Mouse (Mus musculus) forebrain, embryonic 16.5 days (tissue): ENCODE results near the gene Exog. TPM values are rescaled to one million over a fixed set of nuclear protein-coding genes. Genes with fewer than 3 reads are reported as not detected.

Source experiments
- ATAC-seq: fragments of 200-750 bp; cut with Nextera tagmentation; 2 replicates; pipeline ENCODE4 v1.8.0; 2017; ENCODE audit warnings: mild to moderate bottlenecking, moderate library complexity
- H3K27ac ChIP-seq: fragments of 300-500 bp; sonication (generic); 2 replicates; pipeline ENCODE4 v1.5.1; 2014; ENCODE audit warnings: low read length, control low read depth
- H3K27me3 ChIP-seq: fragments of 300-500 bp; sonication (generic); replicated peaks from 2 replicates; pipeline ENCODE4 v1.6.1; 2014; ENCODE audit warnings: low read length; ENCODE audit not compliant: control insufficient read depth, insufficient read depth
- H3K36me3 ChIP-seq: fragments of 300-500 bp; sonication (generic); 2 replicates; pipeline ENCODE4 v1.6.1; 2014; ENCODE audit not compliant: control insufficient read depth, insufficient read depth
- H3K4me1 ChIP-seq: fragments of 300-500 bp; sonication (generic); replicated peaks from 2 replicates; pipeline ENCODE4 v1.6.1; 2014; ENCODE audit warnings: low read length; ENCODE audit not compliant: control insufficient read depth, insufficient read depth
- H3K4me2 ChIP-seq: fragments of 300-500 bp; sonication (generic); 2 replicates; pipeline ENCODE4 v1.6.1; 2014; ENCODE audit warnings: mild to moderate bottlenecking, low read length, control low read depth
- H3K4me3 ChIP-seq: fragments of 300-500 bp; sonication (generic); replicated peaks from 2 replicates; pipeline ENCODE4 v1.5.1; 2014; ENCODE audit warnings: mild to moderate bottlenecking, low read length, control low read depth
- H3K9ac ChIP-seq: fragments of 300-500 bp; sonication (generic); replicated peaks from 2 replicates; pipeline ENCODE4 v1.6.1; 2014; ENCODE audit warnings: low read depth, low read length, control low read depth
- H3K9me3 ChIP-seq: fragments of 300-500 bp; sonication (generic); 2 replicates; pipeline ENCODE4 v1.6.1; 2016; ENCODE audit warnings: low read length; ENCODE audit not compliant: control insufficient read depth
- WGBS: fragments of 180-500 bp; shearing (Covaris S2); extraction: QIAGEN DNeasy Blood & Tissue Kit; methylation state at CpG from one replicate; pipeline ENCODE4 v1.1.7; 2014; 5-methylcytosine and 5-hydroxymethylcytosine counted together
- polyA plus RNA-seq: library from polyadenylated mRNA; unstranded; fragments of >200 nt; fragmentation: Nextera tagmentation; extraction: Ambion mirVana; gene quantifications from 2 replicates; pipeline ENCODE4 v1.2.1, GENCODE M21; 2015

Gene Exog
- 60.7 and 66.1 TPM in 2 replicates for polyA plus RNA-seq

GRCm38 (mm10) chr9:119444738-119445429 is at the start of gene Exog:
Exog (plus strand) TSS chr9:119444943.
- H3K4me3 ChIP-seq: peak within 1 kb of the TSS; percentile 81
- ATAC-seq: peak; percentile 91
- H3K4me2 ChIP-seq: peak within 1 kb of the TSS; percentile 92
- H3K4me1 ChIP-seq: peaks cover 13% of the 10 kb centered on the region
- H3K27ac ChIP-seq: peak within 1 kb of the TSS; percentile 88
- peak within 1 kb of the TSS; percentile 88 for H3K9ac ChIP-seq
- no peaks in the 10 kb centered on the region for H3K27me3 ChIP-seq
- H3K9me3 ChIP-seq: no peaks in the 10 kb centered on the region
- WGBS: 0% methylated on average over 49 of the region's 52 CpGs
- H3K36me3 ChIP-seq: peaks cover 17% of the 10 kb centered on the region

- H3K4me2 ChIP-seq: peak overlapping the region; percentile 75
- H3K27me3 ChIP-seq: no peaks in the 10 kb centered on the region
- H3K4me1 ChIP-seq: peaks cover 35% of the 10 kb centered on the region
- no peaks in the 10 kb centered on the region for H3K36me3 ChIP-seq
- peak overlapping the region; percentile 98; the same call in 1 of the 2 replicates for H3K27ac ChIP-seq
- 3% methylated on average over 7 of the region's 7 CpGs for WGBS
- no peak for ATAC-seq
- peak overlapping the region; percentile 98 for H3K9ac ChIP-seq
- peak overlapping the region; percentile 92 for H3K4me3 ChIP-seq
- H3K9me3 ChIP-seq: no peaks in the 10 kb centered on the region
These were observed 43.4 kb upstream of the Exog start for GRCm38 (mm10) chr9:119401351-119401750.

GRCm38 (mm10) chr9:119401801-119402214 is 42.9 kb upstream of the Exog start, which contains the start of gene Acvr2b:
Acvr2b (plus strand) TSS chr9:119402118.
- no peaks in the 10 kb centered on the region for H3K27me3 ChIP-seq
- peak; percentile 96 for ATAC-seq
- peak within 1 kb of the TSS; percentile 75 for H3K4me2 ChIP-seq
- no peaks in the 10 kb centered on the region for H3K9me3 ChIP-seq
- WGBS: under 1% methylated on average over 29 of the region's 32 CpGs
- no peaks in the 10 kb centered on the region for H3K36me3 ChIP-seq
- H3K4me3 ChIP-seq: peak within 1 kb of the TSS; percentile 92
- peak within 1 kb of the TSS; percentile 98 for H3K27ac ChIP-seq
- peak within 1 kb of the TSS; percentile 98 for H3K9ac ChIP-seq
- peaks cover 37% of the 10 kb centered on the region for H3K4me1 ChIP-seq

- Histone ChIP-seq H3K4me1 (peaks cover 37% of the 10 kb centered on the region), H3K9me3 (no peaks in the 10 kb centered on the region), H3K36me3 (no peaks in the 10 kb centered on the region), H3K4me2 (peak overlapping the region; percentile 75), H3K4me3 (peak overlapping the region; percentile 92), H3K9ac (peak overlapping the region; percentile 98), H3K27ac (peak overlapping the region; percentile 98), H3K27me3 (no peaks in the 10 kb centered on the region)
- ATAC-seq: peak; percentile 68
- WGBS: under 1% methylated on average over 125 of the region's 127 CpGs
These were observed 42.2 kb upstream of the Exog start for GRCm38 (mm10) chr9:119402253-119403235.

- peaks cover 37% of the 10 kb centered on the region for H3K4me1 ChIP-seq
- H3K4me2 ChIP-seq: peak overlapping the region; percentile 75
- no peaks in the 10 kb centered on the region for H3K27me3 ChIP-seq
- under 1% methylated on average over 26 of the region's 26 CpGs for WGBS
- H3K4me3 ChIP-seq: peak overlapping the region; percentile 92
- no peaks in the 10 kb centered on the region for H3K9me3 ChIP-seq
- H3K27ac ChIP-seq: peak overlapping the region; percentile 98
- no peaks in the 10 kb centered on the region for H3K36me3 ChIP-seq
- peak; percentile 54 for ATAC-seq
- peak overlapping the region; percentile 98 for H3K9ac ChIP-seq
These were observed 41.5 kb upstream of the Exog start for GRCm38 (mm10) chr9:119403236-119403641.

- 48% methylated on average over 5 of the region's 5 CpGs for WGBS
- peak overlapping the region; percentile 75 for H3K4me2 ChIP-seq
- no peaks in the 10 kb centered on the region for H3K9me3 ChIP-seq
- H3K36me3 ChIP-seq: no peaks in the 10 kb centered on the region
- no peak overlapping the region for H3K27ac ChIP-seq
- H3K4me3 ChIP-seq: peak overlapping the region; percentile 92
- H3K27me3 ChIP-seq: no peaks in the 10 kb centered on the region
- H3K9ac ChIP-seq: peak overlapping the region; percentile 98; the same call in 1 of the 2 replicates
- peaks cover 37% of the 10 kb centered on the region for H3K4me1 ChIP-seq
- no peak for ATAC-seq
These were observed 40.7 kb upstream of the Exog start for GRCm38 (mm10) chr9:119404090-119404489.

GRCm38 (mm10) chr9:119407884-119408283 is 36.9 kb upstream of the Exog start:
- no peak for ATAC-seq
- WGBS: 86% methylated on average over 15 of the region's 15 CpGs

GRCm38 (mm10) chr9:119408898-119409664 is 35.7 kb upstream of the Exog start:
- Histone ChIP-seq H3K9ac (no peak overlapping the region), H3K9me3 (no peaks in the 10 kb centered on the region), H3K36me3 (no peaks in the 10 kb centered on the region; the same call in 1 of the 2 replicates), H3K4me2 (no peak overlapping the region), H3K27me3 (no peaks in the 10 kb centered on the region), H3K27ac (no peak overlapping the region), H3K4me3 (no peak overlapping the region), H3K4me1 (peaks cover 24% of the 10 kb centered on the region)
- WGBS: 84% methylated on average over 11 of the region's 11 CpGs
- ATAC-seq: no peak

More at GRCm38 (mm10) chr9:119407884-119408283, 36.9 kb upstream of the Exog start:
- Histone ChIP-seq H3K4me1 (peaks cover 30% of the 10 kb centered on the region), H3K4me2 (no peak overlapping the region), H3K9me3 (no peaks in the 10 kb centered on the region), H3K27me3 (no peaks in the 10 kb centered on the region), H3K36me3 (no peaks in the 10 kb centered on the region; the same call in 1 of the 2 replicates), H3K27ac (no peak overlapping the region), H3K9ac (no peak overlapping the region), H3K4me3 (no peak overlapping the region)
